Mouse (Mus musculus) spleen, postnatal 36 days (tissue): Measurements from ENCODE around the gene Fancf.

Source experiments
- DNase-seq, 2 experiments: peaks; one replicate each; pipeline ENCODE4 v3.0.0; 2022; ENCODE audit warnings: low spot score in 2 of 2, mixed read lengths in 1 of 2

Fancf gene

GRCm38 (mm10) chr7:51862097-51862492 is at the start of gene Fancf:
TSS of gene Fancf (minus strand) at chr7:51862267.
- peak; percentile 92 to 93 for DNase-seq

GRCm38 (mm10) chr7:51899066-51899465 is 37.0 kb upstream of the Fancf start:
- DNase-seq = no peak

- DNase-seq = no peak
These were observed 32.9 kb upstream of the Fancf start for GRCm38 (mm10) chr7:51894939-51895338.

GRCm38 (mm10) chr7:51894133-51894801 is 32.2 kb upstream of the Fancf start:
- no peak for DNase-seq

- DNase-seq = no peak
These were observed 30.9 kb upstream of the Fancf start for GRCm38 (mm10) chr7:51893008-51893407.

GRCm38 (mm10) chr7:51892224-51892965 is 30.3 kb upstream of the Fancf start:
- no peak for DNase-seq

- no peak for DNase-seq
These were observed 27.5 kb upstream of the Fancf start for GRCm38 (mm10) chr7:51889601-51890000.

- no peak for DNase-seq
These were observed 25.9 kb upstream of the Fancf start for GRCm38 (mm10) chr7:51887678-51888567.

- DNase-seq = no peak
These were observed 23.3 kb upstream of the Fancf start for GRCm38 (mm10) chr7:51885345-51885744.

- no peak for DNase-seq
These were observed 18.1 kb upstream of the Fancf start for GRCm38 (mm10) chr7:51880121-51880520.

GRCm38 (mm10) chr7:51879136-51879723 is 17.2 kb upstream of the Fancf start:
- DNase-seq = peak; percentile 22 to 25

- no peak for DNase-seq
These were observed 16.7 kb upstream of the Fancf start for GRCm38 (mm10) chr7:51878730-51879129.

- DNase-seq = no peak
These were observed 14.2 kb upstream of the Fancf start for GRCm38 (mm10) chr7:51876316-51876715.

- DNase-seq = no peak
These were observed 10.5 kb upstream of the Fancf start for GRCm38 (mm10) chr7:51872597-51872996.

GRCm38 (mm10) chr7:51872041-51872440 is 10.0 kb upstream of the Fancf start:
- no peak for DNase-seq

GRCm38 (mm10) chr7:51867983-51868382 is 5.9 kb upstream of the Fancf start:
- no peak for DNase-seq

GRCm38 (mm10) chr7:51865336-51865735 is 3.3 kb upstream of the Fancf start:
- no peak for DNase-seq

- DNase-seq = no peak
These were observed 775 bp upstream of the Fancf start for GRCm38 (mm10) chr7:51862842-51863241.

GRCm38 (mm10) chr7:51861250-51862096 is 594 bp downstream of the Fancf start, which contains the start of gene Gas2:
TSS of gene Gas2 (plus strand) at chr7:51862015.
- DNase-seq = peak; percentile 80 to 82

GRCm38 (mm10) chr7:51851890-51852507 is 10.1 kb downstream of the Fancf start:
- no peak for DNase-seq
